Mouse (Mus musculus) kidney, postnatal 4 days (tissue): ENCODE measurements around the gene Atg101.

ENCODE experiments used
- DNase-seq, 2 experiments: peaks; one replicate each; pipeline ENCODE4 v3.0.0; 2021; ENCODE audit warnings: mixed read lengths in 2 of 2

Gene Atg101

DNA sequence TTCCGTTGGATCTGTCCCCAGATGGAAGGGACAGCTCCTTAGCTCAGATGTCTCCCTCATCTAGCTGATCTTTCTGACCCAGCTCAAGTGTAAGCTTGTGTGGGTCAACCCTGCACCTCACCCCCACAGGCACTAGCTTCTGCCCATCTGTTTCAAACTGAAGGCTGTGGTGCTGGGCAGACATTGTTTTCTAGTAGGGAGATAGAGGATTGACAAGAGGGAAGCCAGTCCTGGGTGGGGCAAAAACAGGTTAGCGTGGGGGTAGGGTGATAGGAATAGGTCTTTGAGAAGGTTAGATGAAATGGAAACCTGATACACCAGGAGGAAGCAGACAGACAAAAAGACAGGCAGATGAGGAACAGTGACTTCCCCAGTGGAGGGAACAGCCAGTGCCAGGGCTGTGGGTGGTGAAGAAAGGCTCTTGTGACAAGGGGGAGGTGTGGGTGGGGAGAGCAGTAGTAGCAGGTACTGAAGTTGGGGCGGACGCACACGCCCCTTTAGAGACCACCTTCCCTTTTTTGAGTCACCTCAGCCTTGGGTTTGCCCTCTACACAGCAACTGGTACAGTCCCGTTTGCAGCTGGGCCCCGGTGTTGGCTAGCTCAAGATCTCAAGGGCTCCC, 28.1 kb upstream of the Atg101 start:
- DNase-seq: no peak

DNA sequence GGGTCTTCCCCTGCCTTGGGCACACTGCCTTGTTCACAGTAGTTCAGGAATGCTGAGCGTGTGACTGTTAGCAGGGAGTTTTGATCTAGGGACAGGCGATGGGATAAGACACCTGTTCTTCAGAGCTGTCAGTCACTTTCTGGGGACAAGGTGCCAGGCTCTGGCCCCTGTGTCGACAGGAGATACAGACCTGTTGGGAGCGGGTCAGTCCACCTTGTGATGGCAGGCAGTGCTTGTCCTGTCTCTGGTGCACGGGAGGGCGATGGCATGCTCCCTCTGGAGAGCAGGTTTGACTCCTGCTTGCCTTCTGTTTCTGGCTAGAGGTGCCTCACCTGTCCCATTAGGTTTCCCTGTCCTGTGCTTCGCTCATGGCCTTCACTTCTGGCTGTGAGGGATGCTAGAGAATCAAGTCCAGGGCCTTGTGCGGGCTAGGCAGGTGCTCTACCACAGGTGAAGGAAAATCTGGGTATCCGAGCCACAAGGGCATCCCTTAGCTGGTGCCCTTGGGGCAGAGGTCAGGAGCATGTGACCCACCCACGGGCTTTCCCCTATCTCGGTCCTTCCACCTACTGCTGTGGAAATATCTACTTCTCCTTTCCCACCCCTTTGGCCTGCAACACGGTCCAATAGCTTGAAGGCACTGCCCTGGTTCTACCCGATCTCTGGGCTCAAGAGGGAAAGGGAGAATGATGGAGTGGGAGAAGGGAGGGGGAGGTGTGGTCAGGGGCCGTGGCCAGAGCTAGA, 27.4 kb upstream of the Atg101 start:
- DNase-seq: no peak

DNA sequence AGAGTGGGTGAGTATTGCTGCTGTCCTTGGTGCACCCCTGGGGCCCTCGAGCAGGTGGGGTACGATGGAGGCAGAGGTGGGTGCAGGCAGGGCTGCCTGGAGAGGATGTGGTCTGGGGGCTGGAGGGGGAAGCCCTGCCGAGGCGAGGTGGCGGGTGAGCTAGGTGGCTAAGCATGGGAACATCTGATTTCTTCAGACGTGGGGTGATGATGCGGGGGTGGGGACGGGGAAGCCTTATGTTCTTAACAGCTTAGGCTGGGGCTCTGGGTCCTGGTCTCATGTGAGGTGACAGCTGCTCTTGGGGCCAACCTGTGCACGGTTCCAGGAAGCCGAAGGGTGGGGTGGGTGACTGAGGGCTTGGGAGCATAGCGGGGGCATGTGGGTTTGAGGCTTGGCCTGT, 25.7 kb upstream of the Atg101 start:
- no peak for DNase-seq

DNA sequence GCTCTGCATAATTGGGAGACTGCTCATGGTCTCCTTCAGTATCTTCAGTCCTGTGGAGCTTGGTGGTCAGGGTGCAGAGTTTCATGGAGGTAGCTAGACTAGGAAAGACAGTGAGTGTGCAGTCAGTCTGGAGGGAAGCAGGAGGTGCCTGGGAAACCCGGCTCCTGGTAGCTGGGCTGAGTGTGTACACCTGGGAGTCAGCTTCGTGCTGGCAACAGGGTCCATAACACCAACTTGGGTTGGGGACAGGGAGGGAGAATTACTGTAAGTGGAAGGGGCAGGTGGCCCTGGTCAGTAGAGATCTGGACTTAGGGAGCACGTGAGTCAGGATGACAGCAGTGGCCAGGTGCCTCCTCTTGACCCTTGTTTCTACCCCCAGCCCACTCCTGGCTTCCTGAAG, 24.1 kb upstream of the Atg101 start:
- no peak for DNase-seq

DNA sequence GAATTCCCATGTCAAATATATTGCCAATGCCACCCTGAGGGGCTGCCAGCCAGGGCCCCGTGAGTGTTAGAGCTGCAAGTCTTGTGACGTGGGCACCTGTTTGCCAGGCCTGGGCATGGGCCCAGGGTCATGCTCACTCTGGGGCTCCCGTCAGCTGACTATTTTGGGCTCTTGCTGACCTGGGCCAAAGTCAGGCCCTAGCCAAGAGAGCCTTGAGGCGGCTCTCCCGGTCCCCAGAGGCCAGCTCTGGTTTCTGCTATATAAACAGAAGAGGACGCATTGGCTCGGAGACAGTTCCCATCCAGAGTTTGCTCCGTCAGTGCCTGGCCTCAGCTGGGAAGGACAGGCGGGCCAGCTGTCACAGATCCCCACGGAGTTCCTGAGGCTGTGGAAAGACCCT, 23.7 kb upstream of the Atg101 start:
- peak; percentile 46 to 63 for DNase-seq

DNA sequence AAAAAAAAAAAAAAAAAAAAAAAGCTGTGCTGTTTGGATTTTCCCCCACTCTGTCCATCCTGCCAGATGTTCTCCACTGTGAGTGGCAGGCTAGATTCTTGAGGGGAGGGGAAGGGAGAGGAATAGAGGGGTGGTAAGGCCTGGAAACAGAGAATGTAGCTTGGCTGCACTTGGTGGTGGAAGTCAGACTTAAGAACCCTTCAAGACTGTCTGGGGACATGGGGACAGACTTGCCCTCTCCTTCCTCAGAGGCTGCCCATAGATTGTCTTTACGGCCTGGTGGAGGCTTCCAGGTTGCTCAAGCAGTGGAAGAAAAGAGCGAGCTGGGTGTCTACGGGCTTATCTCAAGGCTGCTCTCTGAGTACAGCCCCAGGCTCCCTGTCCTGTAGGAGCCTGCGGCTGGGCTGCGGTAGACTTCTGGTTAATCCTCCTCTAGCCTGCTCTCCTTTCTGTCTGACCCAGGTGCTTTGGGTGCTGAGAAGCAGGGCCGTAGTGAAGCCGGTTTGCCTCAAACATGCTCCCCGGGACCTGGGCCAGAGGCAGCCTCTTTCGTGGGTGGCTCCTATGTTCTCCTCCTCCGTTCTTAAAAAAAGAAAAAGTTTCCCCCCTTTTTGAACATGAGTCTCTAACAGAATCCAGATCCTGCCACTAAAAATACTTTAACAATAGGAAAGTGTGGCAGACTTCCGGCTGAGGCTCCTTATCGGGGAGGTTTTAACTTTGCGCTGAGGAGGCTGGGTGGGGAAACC, 23.0 kb upstream of the Atg101 start:
- DNase-seq: peak in 1 of 2 experiments; percentile 29

DNA sequence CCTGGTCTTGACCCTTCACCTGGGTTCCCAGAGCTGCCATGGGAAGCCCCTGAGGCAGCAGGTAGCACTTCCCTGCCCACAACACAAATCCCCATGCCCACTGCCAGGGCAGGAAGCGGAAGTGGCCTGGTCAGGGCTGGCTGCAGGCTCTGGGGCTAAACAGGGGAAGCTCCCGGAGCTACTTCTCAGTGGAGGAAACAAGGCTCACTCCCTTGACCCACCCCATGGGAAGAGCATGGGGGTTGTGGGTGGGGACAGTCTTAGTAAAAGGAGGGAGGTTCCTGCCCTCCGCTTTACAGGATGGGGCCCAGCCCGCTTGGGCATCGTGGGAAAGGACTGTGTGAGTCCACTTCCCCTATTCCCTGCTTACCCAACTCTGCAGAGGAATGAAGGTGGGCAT, 21.6 kb upstream of the Atg101 start:
- peak in 1 of 2 experiments; percentile 56 for DNase-seq

DNA sequence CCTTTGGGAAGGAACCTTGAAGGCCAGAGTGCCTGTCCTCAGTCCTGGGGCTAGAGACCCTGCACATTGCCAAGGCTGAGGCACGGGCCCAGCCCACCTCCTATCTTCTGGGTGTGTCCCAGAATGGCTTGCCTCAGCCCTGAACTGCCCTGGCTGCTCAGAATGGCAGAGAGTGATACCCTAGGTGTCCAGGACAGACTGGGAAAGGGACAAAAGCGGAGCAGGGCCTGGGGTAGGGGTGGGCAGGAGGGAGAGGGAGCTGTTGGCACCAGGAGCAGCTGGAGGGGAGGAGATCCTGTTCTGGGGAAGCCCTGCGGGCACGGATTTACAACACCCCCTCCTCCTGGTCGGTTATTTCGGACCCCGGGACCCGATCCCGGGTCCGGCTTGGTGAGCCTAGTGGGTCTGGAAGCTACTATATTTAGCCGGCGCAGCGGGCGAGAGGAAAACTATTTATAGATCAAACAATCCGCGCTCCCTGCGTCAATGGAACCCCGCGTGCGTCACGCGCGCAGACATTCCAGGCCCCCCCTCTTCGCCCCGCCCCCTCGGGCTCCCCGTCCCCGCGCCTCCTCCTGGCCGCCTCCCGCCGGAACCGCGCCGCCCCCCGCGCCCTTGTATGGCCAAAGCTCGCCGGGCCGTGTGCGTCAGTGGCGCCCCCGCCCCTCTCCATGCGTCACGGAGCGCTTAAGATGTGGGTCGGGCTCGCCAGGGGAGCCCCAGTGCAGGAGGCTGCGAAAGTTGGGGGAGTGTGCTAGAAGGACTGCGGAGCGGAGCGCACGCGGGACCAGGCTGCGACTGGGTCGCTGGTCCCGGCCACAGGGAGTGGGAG, 17.7 kb upstream of the Atg101 start:
- DNase-seq: peak; percentile 97 to 98

DNA sequence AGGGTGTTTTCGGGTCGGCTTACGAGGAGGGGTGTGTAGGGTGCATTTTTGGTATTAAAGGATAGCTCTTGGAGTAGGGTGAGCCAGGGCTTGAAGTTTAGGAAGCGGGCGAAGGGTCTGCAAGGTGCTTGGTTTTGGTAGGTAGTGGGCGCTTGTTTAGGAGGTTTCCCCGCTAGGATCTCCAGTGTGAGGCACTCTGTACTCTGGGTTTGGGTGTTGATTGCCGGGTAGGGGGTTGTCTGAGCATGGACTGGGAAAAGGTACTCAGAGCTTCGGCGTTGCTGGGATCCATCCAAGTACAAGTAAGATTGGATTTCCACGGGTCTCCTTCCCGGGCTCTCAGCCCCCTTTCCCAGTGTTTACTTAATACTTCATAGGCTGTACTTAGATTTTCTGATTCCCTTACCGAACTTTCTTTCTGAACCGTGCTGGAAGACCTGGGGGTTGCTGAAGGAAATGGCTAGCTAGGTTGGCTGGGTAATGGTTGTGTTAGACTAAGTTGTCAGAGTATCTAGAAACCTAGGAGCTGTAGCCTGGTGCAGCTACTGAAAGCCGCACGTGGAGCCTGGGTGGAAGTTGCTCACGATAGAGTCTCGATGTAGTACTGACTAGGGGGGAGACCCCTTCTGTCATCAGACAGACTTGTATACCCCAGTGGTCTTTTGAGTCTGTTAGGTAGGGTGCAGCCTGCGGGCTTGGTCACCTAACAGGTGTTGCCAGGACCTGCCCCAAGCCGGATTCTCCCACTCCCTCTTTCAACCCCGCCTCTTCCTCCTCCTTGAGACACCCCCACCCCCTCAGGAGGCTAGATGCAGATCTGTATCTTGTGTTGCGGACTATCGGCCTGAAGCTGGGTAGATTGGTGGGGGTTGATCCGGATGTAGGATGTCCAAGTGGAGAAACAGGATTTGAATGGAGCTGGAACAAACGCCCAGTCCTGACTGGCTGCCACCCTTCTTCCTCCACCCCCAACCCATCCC, 16.7 kb upstream of the Atg101 start:
- DNase-seq: peak; percentile 39 to 60

DNA sequence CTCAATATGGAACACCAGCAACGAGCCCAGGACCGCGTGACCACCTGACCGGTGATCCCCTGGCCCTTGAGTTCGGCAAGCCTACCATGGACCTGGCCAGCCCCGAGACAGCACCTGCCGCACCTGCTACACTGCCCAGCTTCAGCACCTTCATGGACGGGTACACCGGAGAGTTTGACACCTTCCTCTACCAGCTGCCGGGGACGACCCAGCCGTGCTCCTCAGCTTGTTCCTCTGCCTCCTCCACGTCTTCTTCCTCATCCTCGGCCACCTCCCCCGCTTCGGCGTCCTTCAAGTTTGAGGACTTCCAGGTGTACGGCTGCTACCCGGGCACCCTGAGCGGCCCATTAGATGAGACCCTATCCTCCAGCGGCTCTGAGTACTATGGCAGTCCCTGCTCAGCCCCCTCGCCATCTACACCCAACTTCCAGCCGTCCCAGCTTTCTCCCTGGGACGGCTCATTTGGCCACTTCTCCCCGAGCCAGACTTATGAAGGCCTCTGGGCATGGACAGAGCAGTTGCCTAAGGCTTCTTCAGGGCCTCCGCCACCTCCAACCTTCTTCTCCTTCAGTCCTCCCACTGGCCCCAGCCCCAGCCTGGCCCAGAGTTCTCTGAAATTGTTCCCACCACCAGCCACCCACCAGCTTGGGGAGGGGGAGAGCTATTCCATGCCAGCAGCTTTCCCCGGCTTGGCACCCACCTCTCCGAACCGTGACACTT, 13.8 kb upstream of the Atg101 start:
- no peak for DNase-seq

DNA sequence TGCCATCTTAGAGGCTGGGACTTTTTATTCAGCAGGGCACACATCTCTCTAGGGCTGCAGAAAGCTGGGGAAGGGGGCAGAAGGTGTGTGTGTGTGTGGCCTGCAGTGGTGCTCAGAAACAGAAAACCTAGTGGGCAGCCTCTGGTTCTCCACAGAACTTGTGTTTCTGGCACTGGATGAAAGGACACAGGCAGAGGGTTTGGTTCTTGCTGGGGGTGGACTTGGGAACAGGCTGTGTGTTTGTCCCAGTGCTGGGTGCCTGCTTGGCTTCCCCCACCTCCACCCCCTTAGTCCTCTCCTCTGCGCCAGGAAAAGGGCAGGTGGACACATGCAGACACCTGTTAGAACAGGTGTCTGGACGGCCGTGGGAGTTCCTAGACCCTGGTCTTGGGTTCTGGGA, 13.0 kb upstream of the Atg101 start:
- no peak for DNase-seq

DNA sequence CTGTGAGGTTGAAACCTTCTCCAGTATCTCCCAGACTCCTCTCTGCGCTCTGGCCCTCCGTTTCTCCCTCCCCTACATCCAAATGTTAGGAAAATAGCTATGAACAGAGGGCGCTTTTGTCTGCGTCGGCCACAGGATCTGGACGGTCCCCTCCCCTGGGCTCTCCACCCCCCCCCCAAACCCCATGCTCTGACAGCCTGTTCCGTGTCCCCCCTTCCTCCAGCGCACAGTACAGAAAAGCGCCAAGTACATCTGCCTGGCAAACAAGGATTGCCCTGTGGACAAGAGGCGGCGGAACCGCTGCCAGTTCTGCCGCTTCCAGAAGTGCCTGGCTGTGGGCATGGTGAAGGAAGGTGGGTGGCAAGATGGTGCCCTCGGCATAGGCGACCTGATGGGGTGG, 12.6 kb upstream of the Atg101 start:
- no peak for DNase-seq

DNA sequence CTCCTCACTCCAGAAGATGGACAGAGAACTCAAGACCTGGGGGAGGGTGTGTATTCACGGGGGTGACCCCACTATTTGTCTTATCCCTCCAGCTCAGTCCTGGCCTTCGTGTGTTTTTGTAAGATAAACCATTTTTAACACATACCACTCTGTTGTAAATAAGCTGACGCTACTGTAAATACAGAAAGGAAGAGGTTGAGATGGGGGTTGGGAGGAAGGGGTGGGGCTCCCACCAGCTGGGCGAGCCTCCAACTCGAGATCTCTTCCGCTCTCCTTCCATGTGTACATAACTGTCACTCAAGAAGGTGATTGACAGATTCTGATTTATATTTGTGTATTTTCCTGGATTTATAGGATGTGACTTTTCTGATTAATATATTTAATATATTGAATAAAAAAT, 9.7 kb upstream of the Atg101 start:
- DNase-seq: no peak

DNA sequence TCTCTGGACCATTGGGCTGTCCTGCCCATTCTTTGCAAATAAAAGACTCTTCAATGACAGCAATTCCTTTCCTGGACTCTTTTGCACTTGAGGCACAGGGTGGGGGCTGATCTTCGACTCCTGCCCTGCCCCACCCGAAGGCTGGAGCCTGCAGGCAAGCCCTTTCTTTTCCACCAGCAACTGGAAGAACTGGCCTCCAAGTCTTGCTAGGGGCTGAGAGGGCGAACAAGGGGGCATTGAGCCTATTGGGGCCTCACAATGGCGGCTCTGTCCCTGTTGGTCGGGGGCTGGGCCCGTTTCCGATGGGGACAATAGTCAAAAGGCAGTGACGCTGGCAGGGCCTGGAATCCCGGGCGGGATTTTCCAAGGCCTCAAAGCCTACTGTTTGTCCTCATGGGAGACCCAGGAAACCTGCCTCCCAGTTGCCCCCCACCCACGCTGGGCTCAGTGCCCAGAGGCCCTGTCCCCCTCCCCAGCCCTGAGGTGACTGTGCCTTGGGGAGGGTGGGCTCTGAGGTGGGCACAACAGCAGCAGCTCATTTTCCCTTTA, 6.6 kb upstream of the Atg101 start:
- DNase-seq: no peak

DNA sequence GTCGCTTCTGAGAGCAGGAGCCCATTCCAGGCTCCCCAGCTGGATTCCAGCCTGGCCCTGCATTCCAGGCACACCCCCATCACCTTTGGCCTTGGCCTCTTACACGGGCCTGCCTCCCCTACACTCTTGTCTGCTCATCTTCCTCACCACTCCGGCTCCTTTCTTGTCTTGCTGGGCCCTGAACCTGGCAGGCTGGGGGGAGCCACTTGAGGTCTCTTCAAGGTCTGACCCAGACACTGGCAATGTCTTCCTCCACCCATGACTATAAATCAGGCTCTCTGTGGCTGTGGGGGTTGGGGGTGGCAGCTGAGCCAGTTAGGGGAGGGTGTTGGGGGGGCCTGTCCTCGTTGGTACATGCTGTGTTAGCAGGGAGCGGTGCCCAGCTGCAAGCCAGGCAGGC, 5.5 kb upstream of the Atg101 start:
- no peak for DNase-seq

DNA sequence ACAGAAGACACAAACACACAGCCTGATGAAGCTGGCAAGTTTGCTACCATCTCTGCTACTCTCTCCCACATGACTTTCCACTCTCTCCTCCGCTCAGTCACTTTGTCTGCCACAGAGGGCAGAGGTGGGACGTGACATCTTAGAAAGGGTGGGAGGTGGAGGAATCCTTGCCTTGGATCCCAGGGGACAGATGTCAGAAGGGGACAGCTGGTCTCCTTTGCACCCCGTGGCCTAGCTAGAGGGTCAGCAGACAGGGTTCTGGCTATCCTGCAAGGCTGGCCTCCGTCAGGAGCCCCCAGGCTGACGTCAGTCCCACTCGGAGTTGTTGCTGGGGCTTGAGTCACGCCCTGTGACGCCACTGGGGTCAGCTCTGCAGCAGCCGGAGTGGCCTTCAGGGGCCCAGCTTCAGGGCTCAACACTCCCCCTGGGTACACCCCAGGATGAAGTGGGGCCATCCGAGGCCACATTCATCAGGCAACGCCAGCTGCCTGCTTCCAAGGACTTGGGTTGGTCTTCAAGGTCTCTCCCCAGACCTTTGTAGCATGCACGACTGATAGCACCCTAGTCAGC, 4.6 kb upstream of the Atg101 start:
- DNase-seq: peak in 1 of 2 experiments; percentile 29

DNA sequence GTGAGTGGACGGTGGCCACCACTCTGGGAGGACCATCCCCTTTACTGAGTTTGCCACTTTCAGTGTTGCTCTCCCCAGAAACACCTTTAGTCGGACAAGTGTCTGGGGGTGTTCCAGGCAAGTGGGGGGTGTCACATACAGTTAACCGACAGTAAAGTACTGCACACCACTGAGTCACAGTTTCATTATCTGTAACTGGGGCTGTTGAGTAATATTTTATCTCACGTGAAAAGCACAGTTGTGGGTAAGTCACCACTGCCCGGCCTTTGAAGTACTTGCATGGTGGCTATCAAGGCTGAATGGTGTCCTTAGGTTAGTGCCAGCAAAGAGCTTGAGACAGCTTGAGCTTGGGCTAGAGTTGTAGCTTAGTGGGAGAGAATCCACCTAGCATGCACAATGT, 1.6 kb upstream of the Atg101 start:
- DNase-seq: no peak

DNA sequence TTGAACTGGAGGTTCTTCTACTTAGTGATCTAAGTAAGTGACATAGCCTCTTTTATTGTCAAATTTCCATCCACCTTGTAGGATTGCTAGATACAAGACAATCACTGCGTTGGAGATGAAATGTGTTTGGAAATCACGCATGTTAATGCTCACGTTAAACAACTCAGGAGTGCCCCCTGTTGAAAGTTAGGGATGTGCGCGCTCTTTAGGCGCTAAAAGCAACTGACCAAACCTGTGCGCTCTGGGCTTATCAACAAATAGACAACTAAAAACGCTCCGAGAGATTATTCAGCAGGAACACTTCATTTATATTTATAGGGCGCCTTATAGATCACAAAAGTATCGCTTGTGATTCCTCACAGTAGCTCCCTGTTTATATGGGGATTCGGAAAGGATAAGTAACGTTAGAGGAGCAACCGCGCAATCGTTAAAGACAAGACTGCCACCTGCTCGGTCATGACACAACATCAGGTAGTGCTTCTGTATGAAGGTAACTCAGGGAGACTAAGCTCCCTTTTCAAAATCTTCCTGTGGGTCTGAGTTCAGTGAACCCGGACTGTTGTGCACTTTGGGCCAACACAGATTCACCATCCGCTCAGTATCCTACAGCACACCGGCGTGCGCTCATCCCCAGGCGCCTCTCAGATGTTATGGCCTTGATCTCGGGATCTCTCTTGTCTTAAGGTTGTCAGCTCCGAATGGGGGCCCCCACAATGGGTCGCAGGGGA, 725 bp upstream of the Atg101 start:
- peak; percentile 63 to 75 for DNase-seq

DNA sequence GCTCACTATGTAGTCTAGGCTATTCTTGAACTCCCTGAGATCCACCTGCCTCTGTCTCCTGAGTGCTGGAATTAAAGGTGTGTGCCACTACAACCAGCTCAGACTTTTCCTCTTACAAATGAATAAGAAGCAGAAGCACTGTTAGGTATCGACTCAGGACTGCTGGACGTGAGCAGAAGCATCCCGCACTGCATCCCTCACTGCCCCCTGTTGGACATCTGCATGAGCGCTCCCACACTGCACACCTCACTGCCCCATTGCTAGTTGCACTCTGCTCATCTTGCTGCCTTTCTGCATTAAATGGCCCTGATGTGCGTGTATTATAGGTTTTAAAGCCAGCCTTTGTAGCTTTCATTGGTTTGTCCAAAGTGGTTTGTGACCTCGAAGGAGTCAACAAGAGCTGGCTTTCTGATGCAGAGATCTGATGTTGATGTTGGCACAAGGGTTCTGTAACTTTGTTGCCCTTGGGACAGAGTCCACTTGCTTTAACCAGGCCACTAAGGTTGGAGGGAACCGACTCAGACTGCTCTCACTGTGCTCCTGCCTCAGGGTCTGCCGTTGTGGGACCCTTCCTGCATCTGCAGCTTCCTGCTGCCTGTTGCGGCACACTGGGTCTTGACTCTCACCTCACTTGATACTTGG, 2.2 kb downstream of the Atg101 start:
- DNase-seq: peak in 1 of 2 experiments; percentile 66
